Mouse (Mus musculus) central nervous system, embryonic 11.5 days (tissue): ENCODE results near the gene Acvr1c. TPM values are rescaled to one million over a fixed set of nuclear protein-coding genes. Genes with fewer than 3 reads are reported as not detected.

Experiments
- polyA plus RNA-seq: library from polyadenylated mRNA; depleted of rRNA; stranded (reverse); fragments of >200 nt; gene quantifications from 2 replicates; pipeline ENCODE4 v1.2.3, GENCODE M21; 2012; rRNA removed

Gene Acvr1c
- 0.07 and 0.15 TPM in 2 replicates for polyA plus RNA-seq

GRCm38 (mm10) chr2:58357414-58358131 lies at the start of gene Acvr1c:
Acvr1c (minus strand) TSS chr2:58357895.

Other genes starting within 250 kb of the Acvr1c start
- gene Cytip, start 162.4 kb downstream of the Acvr1c start, polyA plus RNA-seq, result 0.17 and 0.53 TPM in 2 replicates
- not detected in 2 replicates for gene Gm17409, start 112.2 kb upstream of the Acvr1c start, polyA plus RNA-seq
- gene Acvr1, start 209.3 kb upstream of the Acvr1c start, polyA plus RNA-seq, result 9.9 and 18.5 TPM in 2 replicates
- gene Upp2, start 209.4 kb upstream of the Acvr1c start, polyA plus RNA-seq, result 7.2 and 8.8 TPM in 2 replicates